Mouse (Mus musculus) gastrocnemius, adult 2 months (tissue): ENCODE measurements at regions not wholly inside any gene's neighbourhood (a gene's known extent, or its start where the extent isn't known, plus 50 kb on each side); places are given as distances from the start of the nearest gene placed in this dataset.

Experiments used
- DNase-seq: peaks from one replicate; pipeline ENCODE4 v3.0.0; 2022
- H3K27ac ChIP-seq: fragments of 200-600 bp; 2 replicates; pipeline ENCODE4 v1.8.1; 2022; ENCODE audit warnings: mild to moderate bottlenecking
- H3K4me3 ChIP-seq: fragments of 200-600 bp; 2 replicates; pipeline ENCODE4 v1.8.1; 2022; ENCODE audit warnings: mild to moderate bottlenecking, moderate library complexity
- CTCF ChIP-seq: fragments of 200-600 bp; IDR thresholded peaks from 2 replicates; pipeline ENCODE4 v1.8.1; 2022; ENCODE audit warnings: antibody characterized with exemption, mild to moderate bottlenecking, moderate library complexity
- intact Hi-C: fragments of 180-260 bp; cut with DNase I; formaldehyde crosslinking; loops from one replicate; pipeline ENCODE4 v1.15.1; 2025

GRCm38 (mm10) chr2:34026566-34027360 is 139.0 kb upstream of the Mvb12b start:
- TF ChIP-seq CTCF: no peak
- intact Hi-C loops: no loop called here
- DNase-seq: no peak
- Histone ChIP-seq H3K27ac (no peak overlapping the region), H3K4me3 (no peak overlapping the region)

DNA sequence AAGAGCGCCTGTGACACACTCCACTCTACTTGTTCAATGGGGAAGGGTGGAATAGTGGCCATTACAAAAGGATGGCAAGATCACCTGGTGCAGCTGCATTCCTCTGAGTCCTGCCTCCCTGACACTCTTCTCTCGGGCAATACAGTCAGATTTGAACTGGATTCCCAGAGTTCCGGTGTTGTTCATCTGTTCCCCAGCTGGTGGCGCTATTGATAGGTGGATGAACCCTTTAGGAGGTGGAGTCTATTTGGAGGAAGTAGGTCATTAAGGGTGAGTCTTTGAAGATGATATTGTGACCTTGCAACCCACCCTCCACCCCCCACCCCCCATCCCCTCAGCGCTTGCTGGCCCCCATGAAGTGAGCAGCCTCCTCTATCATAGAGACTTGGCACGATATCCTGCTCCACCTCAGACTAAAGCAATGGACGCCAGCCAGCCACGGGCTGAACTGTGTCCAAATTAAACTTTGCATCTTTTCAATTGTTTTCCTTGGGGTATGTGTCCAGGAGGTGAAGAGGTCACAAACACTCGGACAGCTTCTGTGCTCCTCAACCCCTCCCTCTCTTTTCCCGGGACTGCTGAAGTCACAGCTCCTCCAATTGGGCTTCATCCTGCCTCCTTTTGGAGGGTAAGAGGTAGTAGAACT is 138.1 kb upstream of the Mvb12b start:
- DNase-seq: no peak
- intact Hi-C loops: no loop called here
- H3K4me3 ChIP-seq: no peak overlapping the region
- peak; percentile 56 for TF ChIP-seq CTCF
- H3K27ac ChIP-seq: no peak overlapping the region

DNA sequence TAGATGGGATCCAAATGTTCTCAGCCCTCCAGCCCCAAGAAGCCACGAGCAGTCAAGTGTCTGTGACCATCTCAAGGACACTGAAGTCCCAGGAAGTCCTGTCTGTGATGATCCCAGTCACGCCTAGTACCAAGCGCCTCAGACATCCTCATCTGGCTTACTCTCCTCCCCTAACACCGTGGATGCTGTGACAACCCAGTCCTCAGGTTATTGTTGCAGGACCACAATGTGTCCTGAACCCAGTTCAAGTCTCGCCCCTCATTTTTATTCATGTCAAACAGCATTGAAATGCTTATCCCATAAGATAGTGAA is 129.4 kb upstream of the Mvb12b start:
- Histone ChIP-seq H3K27ac (no peak overlapping the region), H3K4me3 (no peak overlapping the region)
- intact Hi-C loops: no loop called here
- no peak for TF ChIP-seq CTCF
- no peak for DNase-seq

- TF ChIP-seq CTCF: no peak
- Histone ChIP-seq H3K4me3 (no peak overlapping the region), H3K27ac (no peak overlapping the region)
- intact Hi-C loops: no loop called here
- DNase-seq: no peak
Measured at GRCm38 (mm10) chr2:34016350-34017141, 128.8 kb upstream of the Mvb12b start.

DNA sequence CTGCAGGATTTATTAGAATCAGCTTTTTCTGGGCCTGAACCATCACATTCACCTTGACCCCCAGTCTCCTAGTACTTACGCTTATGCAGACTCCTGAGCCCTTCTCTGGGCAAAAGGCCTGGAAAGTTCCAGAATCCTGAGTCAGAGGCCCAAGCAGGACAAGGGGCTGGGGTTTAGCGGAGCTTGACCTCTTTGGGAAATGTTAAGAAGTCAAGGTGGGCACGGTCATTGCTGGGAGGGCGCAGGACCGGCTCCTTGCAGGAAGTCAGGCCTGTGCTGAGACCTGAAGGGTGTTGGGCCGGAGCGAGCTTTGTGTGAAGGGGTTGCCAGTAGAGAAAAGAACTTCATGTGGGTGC is 127.9 kb upstream of the Mvb12b start:
- no peak overlapping the region for H3K4me3 ChIP-seq
- intact Hi-C loops: no loop called here
- DNase-seq: no peak
- no peak for TF ChIP-seq CTCF
- H3K27ac ChIP-seq: no peak overlapping the region

DNA sequence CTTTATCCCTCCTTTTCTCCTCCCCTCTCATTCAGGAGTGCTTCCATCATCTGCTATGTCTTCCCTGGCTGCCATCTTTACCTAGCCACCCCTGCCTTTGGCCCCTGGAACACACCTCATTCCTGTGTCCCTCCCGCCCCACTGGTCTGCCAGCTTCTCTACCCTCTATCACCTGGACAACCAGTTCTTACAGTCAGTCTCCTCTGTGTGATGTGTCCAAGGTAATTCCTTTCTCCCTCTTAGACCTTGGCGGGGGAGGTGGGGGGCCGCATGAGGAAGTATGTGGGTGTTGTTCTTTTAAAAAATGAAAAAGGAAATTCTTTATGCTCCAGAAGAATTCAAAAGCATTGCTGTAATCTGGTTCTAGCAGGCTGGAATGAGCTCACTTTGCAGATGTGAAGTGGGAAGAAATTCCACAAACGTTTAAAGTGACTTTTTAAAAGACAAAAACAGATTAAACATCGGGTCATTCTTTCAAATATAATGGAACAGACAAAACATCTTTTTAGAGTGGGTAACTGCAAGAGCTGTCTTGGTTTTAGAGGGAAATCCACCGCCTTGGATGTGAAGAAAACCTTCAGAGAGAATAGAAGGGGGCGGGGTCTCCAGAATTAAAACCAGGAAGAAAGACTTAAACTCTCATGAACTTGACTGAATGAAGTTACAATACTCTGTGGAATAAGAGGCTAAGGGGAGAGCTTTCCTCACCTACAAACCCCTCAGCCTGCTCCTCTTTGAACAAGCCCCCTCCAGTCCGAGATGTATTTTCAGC is 127.3 kb upstream of the Mvb12b start:
- TF ChIP-seq CTCF: no peak
- no peak overlapping the region for H3K27ac ChIP-seq
- DNase-seq: no peak
- intact Hi-C loops: no loop called here
- no peak overlapping the region for H3K4me3 ChIP-seq

- Histone ChIP-seq H3K4me3 (no peak overlapping the region), H3K27ac (no peak overlapping the region)
- no peak for TF ChIP-seq CTCF
- DNase-seq: no peak
- intact Hi-C loops: no loop called here
Measured at GRCm38 (mm10) chr2:34010166-34010565, 122.4 kb upstream of the Mvb12b start.

- Histone ChIP-seq H3K27ac (no peak overlapping the region), H3K4me3 (no peak overlapping the region)
- intact Hi-C loops: no loop called here
- no peak for TF ChIP-seq CTCF
- DNase-seq: no peak
Measured at GRCm38 (mm10) chr2:34007916-34008315, 120.2 kb upstream of the Mvb12b start.

GRCm38 (mm10) chr2:33997106-33997505 is 109.4 kb upstream of the Mvb12b start:
- TF ChIP-seq CTCF: no peak
- intact Hi-C loops: no loop called here
- DNase-seq: no peak
- no peak overlapping the region for H3K27ac ChIP-seq
- no peak overlapping the region for H3K4me3 ChIP-seq

GRCm38 (mm10) chr2:33996331-33996730 is 108.6 kb upstream of the Mvb12b start:
- intact Hi-C loops: no loop called here
- H3K4me3 ChIP-seq: no peak overlapping the region
- DNase-seq: no peak
- no peak for TF ChIP-seq CTCF
- no peak overlapping the region for H3K27ac ChIP-seq

GRCm38 (mm10) chr2:33991299-33991698 is 103.6 kb upstream of the Mvb12b start:
- H3K4me3 ChIP-seq: no peak overlapping the region
- H3K27ac ChIP-seq: no peak overlapping the region
- intact Hi-C loops: no loop called here
- no peak for DNase-seq
- no peak for TF ChIP-seq CTCF

- DNase-seq: no peak
- Histone ChIP-seq H3K4me3 (no peak overlapping the region), H3K27ac (no peak overlapping the region)
- TF ChIP-seq CTCF: no peak
- intact Hi-C loops: no loop called here
Measured at GRCm38 (mm10) chr2:33990711-33991110, 103.0 kb upstream of the Mvb12b start.
